Mouse (Mus musculus) C2C12 (cell line): ENCODE data around the gene Nipa2. TPM values are rescaled to one million over a fixed set of nuclear protein-coding genes. Genes with fewer than 3 reads are reported as not detected.
"Not testable (repeated sequence)": the region's sequence is repeated elsewhere in the genome, so short reads cannot be mapped to it uniquely, and the experiment has no call there.

Source experiments
- H3K27me3 ChIP-seq: one replicate; pipeline ENCODE4 v1.6.1; 2011; ENCODE audit not compliant: control insufficient read depth, insufficient read depth, insufficient read length
- H3K36me3 ChIP-seq: one replicate; pipeline ENCODE4 v1.6.1; 2011; ENCODE audit not compliant: control insufficient read depth, insufficient read depth
- H3K4me3 ChIP-seq: one replicate; pipeline ENCODE4 v1.5.1; 2011; ENCODE audit warnings: mild to moderate bottlenecking, control low read depth; ENCODE audit not compliant: poor library complexity, insufficient read depth, severe bottlenecking
- H3K79me2 ChIP-seq: one replicate; pipeline ENCODE4 v1.6.1; 2011; ENCODE audit not compliant: control insufficient read depth, insufficient read depth
- H3K79me3 ChIP-seq: one replicate; pipeline ENCODE4 v1.6.1; 2011; ENCODE audit warnings: low read depth, control low read depth
- H3ac ChIP-seq: one replicate; pipeline ENCODE3; 2011; ENCODE audit warnings: low read depth; ENCODE audit not compliant: control insufficient read depth, insufficient read length
- CEBPB ChIP-seq: IDR thresholded peaks from one replicate; pipeline ENCODE4 v1.6.1; 2011; ENCODE audit warnings: low read depth, mild to moderate bottlenecking, control low read depth, moderate library complexity
- CTCF ChIP-seq: IDR thresholded peaks from one replicate; pipeline ENCODE4 v1.5.1; 2011; ENCODE audit not compliant: control insufficient read depth, insufficient read depth, insufficient read length
- FOSL1 ChIP-seq: IDR thresholded peaks from one replicate; pipeline ENCODE4 v1.8.0; 2011; ENCODE audit warnings: mild to moderate bottlenecking, low read length; ENCODE audit not compliant: poor library complexity, insufficient read depth, severe bottlenecking
- MAX ChIP-seq: IDR thresholded peaks from one replicate; pipeline ENCODE4 v1.6.1; 2011; ENCODE audit warnings: mild to moderate bottlenecking, control low read depth
- MYOD1 ChIP-seq: IDR thresholded peaks from one replicate; pipeline ENCODE4 v1.6.1; 2011; ENCODE audit warnings: low read depth; ENCODE audit not compliant: control insufficient read depth, insufficient read length
- MYOG ChIP-seq: IDR thresholded peaks from one replicate; pipeline ENCODE4 v1.6.1; 2011; ENCODE audit not compliant: control insufficient read depth, insufficient read length; ENCODE audit errors: extremely low read depth
- USF1 ChIP-seq: IDR thresholded peaks from one replicate; pipeline ENCODE4 v1.6.1; 2011; ENCODE audit warnings: low read depth, mild to moderate bottlenecking, control low read depth, moderate library complexity
- polyA plus RNA-seq: library from polyadenylated mRNA; unstranded; fragments of >200 nt; fragmentation: generic; extraction: Trizol; gene quantifications from one replicate; pipeline ENCODE4 v1.2.1, GENCODE M21; 2012; ENCODE audit warnings: missing spikeins

The Nipa2 gene
- polyA plus RNA-seq, 1 experiment, result 17.2 TPM

GRCm38 (mm10) chr7:55928649-55929048, 33.6 kb downstream of the Nipa2 start:
- no peak overlapping the region for H3ac ChIP-seq
- H3K36me3 ChIP-seq, result peaks cover 65% of the 10 kb centered on the region
- H3K79me2 ChIP-seq, result no peaks in the 10 kb centered on the region
- H3K79me3 ChIP-seq, result no peaks in the 10 kb centered on the region
- no peaks in the 10 kb centered on the region for H3K27me3 ChIP-seq
- H3K4me3 ChIP-seq, result no peak overlapping the region
- TF ChIP-seq MYOD1 (no peak), FOSL1 (no peak), CTCF (no peak), MAX (no peak), USF1 (no peak), MYOG (no peak), CEBPB (no peak)

GRCm38 (mm10) chr7:55927262-55927661, 35.0 kb downstream of the Nipa2 start:
- TF ChIP-seq USF1 (no peak), CTCF (no peak), FOSL1 (no peak), CEBPB (no peak), MYOG (no peak), MAX (no peak), MYOD1 (no peak)
- Histone ChIP-seq H3K27me3 (no peaks in the 10 kb centered on the region), H3K79me3 (no peaks in the 10 kb centered on the region), H3ac (no peak overlapping the region), H3K79me2 (no peaks in the 10 kb centered on the region), H3K4me3 (no peak overlapping the region), H3K36me3 (peaks cover 65% of the 10 kb centered on the region)

- not testable (repeated sequence) for H3K79me2 ChIP-seq, H3K4me3 ChIP-seq, H3K79me3 ChIP-seq, H3ac ChIP-seq, H3K27me3 ChIP-seq
- H3K36me3 ChIP-seq, result peaks cover 26% of the 10 kb centered on the region
Measured at GRCm38 (mm10) chr7:55918365-55918764, 43.9 kb downstream of the Nipa2 start.

- Histone ChIP-seq H3K27me3 (no peaks in the 10 kb centered on the region), H3K36me3 (peaks cover 33% of the 10 kb centered on the region)
- TF ChIP-seq MAX (no peak), MYOG (no peak), CEBPB (no peak), MYOD1 (no peak), USF1 (no peak), CTCF (no peak), FOSL1 (no peak)
Measured at GRCm38 (mm10) chr7:55912118-55912517, 50.2 kb downstream of the Nipa2 start.

DNA sequence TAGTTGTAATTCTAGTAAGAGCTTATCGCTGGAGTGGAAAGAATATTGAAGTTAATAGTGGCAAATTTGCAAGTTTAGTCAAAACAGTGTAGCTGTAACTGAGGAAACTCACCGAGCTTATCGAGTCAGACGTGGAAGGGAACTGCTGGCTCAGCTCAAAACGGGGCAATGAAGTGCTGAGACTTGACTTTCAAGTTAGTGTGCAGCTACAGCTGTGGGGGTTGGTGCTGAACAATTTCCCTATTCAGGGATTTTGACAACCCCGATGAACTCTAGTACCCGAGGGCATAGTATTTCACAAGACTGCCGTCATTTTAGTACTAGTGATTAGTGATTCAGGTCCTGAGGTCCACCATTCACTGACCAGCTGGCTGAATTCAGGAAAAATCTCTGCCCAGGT, 50.9 kb downstream of the Nipa2 start:
- Histone ChIP-seq H3K79me2 (no peaks in the 10 kb centered on the region), H3K79me3 (no peaks in the 10 kb centered on the region), H3K4me3 (no peak overlapping the region), H3K36me3 (peaks cover 36% of the 10 kb centered on the region), H3ac (no peak overlapping the region), H3K27me3 (no peaks in the 10 kb centered on the region)
- TF ChIP-seq MYOG (no peak), CEBPB (no peak), CTCF (no peak), MYOD1 (no peak), MAX (no peak), USF1 (no peak), FOSL1 (no peak)

More at GRCm38 (mm10) chr7:55912118-55912517, 50.2 kb downstream of the Nipa2 start:
- H3K79me2 ChIP-seq, result no peaks in the 10 kb centered on the region
- H3K79me3 ChIP-seq, result no peaks in the 10 kb centered on the region
- no peak overlapping the region for H3ac ChIP-seq
- no peak overlapping the region for H3K4me3 ChIP-seq

DNA sequence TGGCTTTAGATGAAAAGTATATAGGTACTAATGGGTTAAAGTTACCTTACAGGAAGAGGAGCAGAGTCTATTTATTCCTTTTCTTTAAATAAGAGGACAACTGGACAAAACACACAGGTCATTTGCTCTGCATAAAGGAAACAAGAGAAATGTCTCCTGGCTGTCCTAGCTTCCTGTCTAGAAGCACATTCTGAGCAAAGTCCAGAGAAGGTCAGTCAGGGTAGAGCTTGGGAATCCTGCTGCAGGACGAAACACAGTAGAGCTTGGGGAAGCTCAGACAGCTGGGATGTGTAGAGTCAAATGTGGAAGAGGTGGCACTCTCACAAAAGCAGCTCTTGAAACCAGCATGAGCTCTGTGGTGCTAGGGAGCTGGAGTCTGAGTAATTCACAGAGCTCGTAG, 51.9 kb downstream of the Nipa2 start:
- H3K36me3 ChIP-seq, result peaks cover 40% of the 10 kb centered on the region
- no peaks in the 10 kb centered on the region for H3K27me3 ChIP-seq
- H3K4me3 ChIP-seq, result no peak overlapping the region
- H3K79me2 ChIP-seq, result no peaks in the 10 kb centered on the region
- no peak overlapping the region for H3ac ChIP-seq
- no peaks in the 10 kb centered on the region for H3K79me3 ChIP-seq
- TF ChIP-seq MYOG (no peak), CEBPB (no peak), MAX (no peak), FOSL1 (no peak), USF1 (no peak), CTCF (no peak), MYOD1 (no peak)

DNA sequence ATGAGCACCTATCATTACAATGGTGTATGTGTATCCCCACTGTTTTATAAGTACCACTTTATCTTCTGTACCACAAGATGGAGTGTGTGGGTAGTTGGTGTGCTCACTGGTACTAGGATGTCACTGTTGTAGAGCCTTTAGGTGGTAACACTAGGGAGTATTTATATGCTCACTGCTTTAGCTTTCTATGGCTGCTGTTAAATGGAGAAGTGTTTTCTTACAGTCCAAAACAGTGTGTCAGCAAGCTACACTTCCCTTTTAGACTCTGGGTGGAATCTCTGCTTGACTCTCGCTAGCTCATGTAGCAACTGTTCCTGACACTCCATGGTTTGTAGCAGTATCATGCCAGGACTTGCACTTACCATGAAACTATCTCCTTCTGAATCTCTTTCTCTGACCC, 52.8 kb downstream of the Nipa2 start:
- Histone ChIP-seq H3K27me3 (no peaks in the 10 kb centered on the region), H3K79me3 (no peaks in the 10 kb centered on the region), H3K4me3 (no peak overlapping the region), H3K36me3 (peaks cover 47% of the 10 kb centered on the region), H3K79me2 (no peaks in the 10 kb centered on the region), H3ac (no peak overlapping the region)
- no peak for TF ChIP-seq CEBPB
- TF ChIP-seq FOSL1, result no peak
- no peak for TF ChIP-seq MYOD1
- TF ChIP-seq CTCF, result no peak
- no peak for TF ChIP-seq MYOG
- no peak for TF ChIP-seq MAX
